Mouse (Mus musculus) C2C12 (cell line): ENCODE results near the gene Zbtb32. TPM values are rescaled to one million over a fixed set of nuclear protein-coding genes. Genes with fewer than 3 reads are reported as not detected.

Experiments
- H3K27me3 ChIP-seq: one replicate; pipeline ENCODE4 v1.6.1; 2011; ENCODE audit not compliant: control insufficient read depth, insufficient read depth, insufficient read length
- H3K36me3 ChIP-seq: one replicate; pipeline ENCODE4 v1.6.1; 2011; ENCODE audit not compliant: control insufficient read depth, insufficient read depth
- H3K4me3 ChIP-seq: one replicate; pipeline ENCODE4 v1.5.1; 2011; ENCODE audit warnings: mild to moderate bottlenecking, control low read depth; ENCODE audit not compliant: poor library complexity, insufficient read depth, severe bottlenecking
- H3K79me2 ChIP-seq: one replicate; pipeline ENCODE4 v1.6.1; 2011; ENCODE audit not compliant: control insufficient read depth, insufficient read depth
- H3K79me3 ChIP-seq: one replicate; pipeline ENCODE4 v1.6.1; 2011; ENCODE audit warnings: low read depth, control low read depth
- H3ac ChIP-seq: one replicate; pipeline ENCODE3; 2011; ENCODE audit warnings: low read depth; ENCODE audit not compliant: control insufficient read depth, insufficient read length
- CEBPB ChIP-seq: IDR thresholded peaks from one replicate; pipeline ENCODE4 v1.6.1; 2011; ENCODE audit warnings: low read depth, mild to moderate bottlenecking, control low read depth, moderate library complexity
- CTCF ChIP-seq: IDR thresholded peaks from one replicate; pipeline ENCODE4 v1.5.1; 2011; ENCODE audit not compliant: control insufficient read depth, insufficient read depth, insufficient read length
- FOSL1 ChIP-seq: IDR thresholded peaks from one replicate; pipeline ENCODE4 v1.8.0; 2011; ENCODE audit warnings: mild to moderate bottlenecking, low read length; ENCODE audit not compliant: poor library complexity, insufficient read depth, severe bottlenecking
- MAX ChIP-seq: IDR thresholded peaks from one replicate; pipeline ENCODE4 v1.6.1; 2011; ENCODE audit warnings: mild to moderate bottlenecking, control low read depth
- MYOD1 ChIP-seq: IDR thresholded peaks from one replicate; pipeline ENCODE4 v1.6.1; 2011; ENCODE audit warnings: low read depth; ENCODE audit not compliant: control insufficient read depth, insufficient read length
- MYOG ChIP-seq: IDR thresholded peaks from one replicate; pipeline ENCODE4 v1.6.1; 2011; ENCODE audit not compliant: control insufficient read depth, insufficient read length; ENCODE audit errors: extremely low read depth
- USF1 ChIP-seq: IDR thresholded peaks from one replicate; pipeline ENCODE4 v1.6.1; 2011; ENCODE audit warnings: low read depth, mild to moderate bottlenecking, control low read depth, moderate library complexity
- polyA plus RNA-seq: library from polyadenylated mRNA; unstranded; fragments of >200 nt; fragmentation: generic; extraction: Trizol; gene quantifications from one replicate; pipeline ENCODE4 v1.2.1, GENCODE M21; 2012; ENCODE audit warnings: missing spikeins

Zbtb32 gene
- polyA plus RNA-seq, 1 experiment, result 0.05 TPM

DNA sequence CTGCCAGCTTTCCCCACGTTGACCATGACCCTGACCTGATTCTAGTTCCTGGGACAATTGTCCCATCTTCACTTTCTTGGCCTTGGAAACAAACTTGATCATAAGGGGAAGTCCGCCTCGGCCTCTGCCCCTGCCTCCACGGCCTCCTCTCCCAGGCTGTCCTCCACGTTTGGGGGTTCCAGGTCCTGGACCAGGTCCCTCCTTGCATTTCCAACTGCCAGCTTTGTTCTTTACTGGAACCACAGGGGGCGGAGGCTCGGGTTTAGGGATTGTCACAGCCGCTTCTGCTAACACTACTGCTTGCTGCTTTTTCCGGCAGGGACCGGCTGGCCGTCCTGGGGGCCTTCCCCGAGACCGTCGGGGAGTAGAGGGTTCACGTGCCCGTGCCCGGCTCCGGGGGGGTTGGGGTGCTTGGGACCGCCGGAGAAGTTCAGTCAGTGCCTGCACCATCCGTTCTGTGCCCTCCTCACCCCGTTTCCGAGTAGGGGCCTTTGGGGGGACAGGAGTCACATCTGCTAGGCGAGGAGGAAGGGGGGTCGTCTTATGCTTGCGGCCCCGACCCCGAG lies 12.2 kb downstream of the Zbtb32 start:
- Histone ChIP-seq H3K27me3 (no peaks in the 10 kb centered on the region), H3ac (no peak overlapping the region), H3K79me3 (peaks cover 20% of the 10 kb centered on the region), H3K79me2 (peaks cover 44% of the 10 kb centered on the region), H3K4me3 (no peak overlapping the region), H3K36me3 (peaks cover 29% of the 10 kb centered on the region)
- TF ChIP-seq MAX (no peak), CEBPB (no peak), MYOG (no peak), FOSL1 (no peak), USF1 (no peak), MYOD1 (no peak), CTCF (no peak)

DNA sequence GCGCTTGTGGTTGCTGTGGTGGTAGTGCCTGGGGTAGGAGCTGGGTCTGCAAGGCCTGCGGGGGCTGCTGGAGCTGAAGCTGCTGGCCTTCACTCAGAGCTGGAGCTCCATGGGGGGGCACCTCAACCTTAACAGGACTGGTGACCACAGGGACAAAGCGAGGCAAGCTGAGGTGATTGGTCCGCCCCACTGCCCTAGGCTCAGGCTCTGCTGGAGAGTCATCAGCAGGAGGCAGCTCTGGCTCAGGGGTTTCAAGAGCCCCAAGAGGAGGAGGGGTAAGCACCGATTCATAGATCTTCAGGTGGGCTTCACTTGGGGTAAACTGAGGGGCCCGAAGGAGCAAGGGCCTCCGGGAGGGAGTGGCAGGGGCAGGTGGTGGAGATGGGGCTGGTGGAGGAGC lies 13.5 kb downstream of the Zbtb32 start:
- peaks cover 20% of the 10 kb centered on the region for H3K79me3 ChIP-seq
- TF ChIP-seq CTCF (no peak), USF1 (no peak), CEBPB (no peak), FOSL1 (no peak), MYOG (no peak), MYOD1 (no peak), MAX (no peak)
- no peak overlapping the region for H3ac ChIP-seq
- H3K36me3 ChIP-seq, result peaks cover 37% of the 10 kb centered on the region
- no peak overlapping the region for H3K4me3 ChIP-seq
- H3K27me3 ChIP-seq, result no peaks in the 10 kb centered on the region
- peaks cover 44% of the 10 kb centered on the region for H3K79me2 ChIP-seq

DNA sequence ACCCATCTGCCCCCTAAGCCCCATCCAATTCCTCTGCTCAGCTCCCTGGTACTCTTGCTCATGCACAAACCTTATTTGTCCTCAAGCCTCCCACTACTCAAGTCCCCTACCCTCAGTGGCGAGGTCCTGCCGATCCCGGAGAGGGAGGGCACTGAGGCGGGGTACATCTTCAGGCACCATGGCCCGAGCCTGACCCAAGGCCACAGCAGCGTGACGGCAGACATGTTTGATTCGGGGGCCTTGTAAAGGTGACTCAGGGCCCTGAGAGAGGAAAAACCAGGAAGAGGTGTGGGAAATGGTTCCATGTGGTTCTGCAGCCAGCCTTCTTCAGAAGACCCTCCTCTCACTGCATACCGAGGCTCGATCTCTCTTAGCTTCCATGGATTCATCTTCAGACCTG lies 14.4 kb downstream of the Zbtb32 start:
- peaks cover 44% of the 10 kb centered on the region for H3K79me2 ChIP-seq
- H3K79me3 ChIP-seq, result peaks cover 20% of the 10 kb centered on the region
- peaks cover 46% of the 10 kb centered on the region for H3K36me3 ChIP-seq
- no peak overlapping the region for H3K4me3 ChIP-seq
- TF ChIP-seq MYOD1 (no peak), FOSL1 (no peak), MAX (no peak), MYOG (no peak), USF1 (no peak), CEBPB (no peak), CTCF (no peak)
- H3K27me3 ChIP-seq, result no peaks in the 10 kb centered on the region
- H3ac ChIP-seq, result no peak overlapping the region

DNA sequence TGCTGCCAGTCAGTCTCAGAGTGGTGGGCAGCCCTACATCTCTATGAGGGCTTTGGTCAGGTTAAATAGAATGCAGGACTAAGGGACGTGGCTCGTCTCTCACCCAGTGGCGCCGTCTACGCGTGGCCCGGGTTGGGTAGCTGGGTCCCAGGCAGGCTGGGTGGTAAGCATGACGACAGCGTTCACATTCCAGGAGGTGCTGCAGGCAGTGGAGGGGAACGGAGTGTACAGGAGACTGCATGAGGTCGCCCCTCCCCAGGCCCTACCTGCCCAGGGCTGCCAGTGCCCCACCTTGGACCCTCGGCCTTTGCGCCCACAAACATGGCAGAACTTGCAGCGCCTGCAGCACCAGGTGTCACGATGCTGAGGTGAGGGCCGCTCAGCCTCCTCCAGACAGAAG lies 17.2 kb downstream of the Zbtb32 start:
- no peak overlapping the region for H3K4me3 ChIP-seq
- H3K36me3 ChIP-seq, result peaks cover 71% of the 10 kb centered on the region
- H3ac ChIP-seq, result no peak overlapping the region
- peaks cover 5% of the 10 kb centered on the region for H3K79me3 ChIP-seq
- peaks cover 25% of the 10 kb centered on the region for H3K79me2 ChIP-seq
- H3K27me3 ChIP-seq, result no peaks in the 10 kb centered on the region
- TF ChIP-seq MYOD1 (no peak), FOSL1 (no peak), MYOG (no peak), USF1 (no peak), CEBPB (no peak), CTCF (no peak), MAX (no peak)

DNA sequence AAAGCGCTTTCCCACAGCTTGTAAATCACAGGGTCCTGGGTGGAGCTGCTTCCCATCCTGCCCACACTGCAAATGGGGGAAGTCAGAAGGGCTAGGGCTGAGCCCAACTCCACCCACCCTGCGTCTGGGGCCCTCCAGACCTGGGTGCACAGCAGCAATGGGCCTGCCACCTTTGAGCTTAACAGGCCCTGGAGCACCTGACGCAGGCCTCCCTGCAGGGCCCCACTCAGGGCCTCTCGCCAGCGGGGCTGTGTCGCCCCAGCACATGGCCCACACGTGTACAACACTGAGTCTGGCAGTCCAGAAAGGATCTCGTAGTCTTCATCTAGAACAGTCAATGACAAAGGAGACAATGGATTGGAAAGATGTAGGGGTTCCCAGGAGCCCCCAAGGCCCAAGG lies 18.8 kb downstream of the Zbtb32 start:
- no peaks in the 10 kb centered on the region for H3K27me3 ChIP-seq
- peaks cover 9% of the 10 kb centered on the region for H3K79me2 ChIP-seq
- peaks cover 69% of the 10 kb centered on the region for H3K36me3 ChIP-seq
- H3ac ChIP-seq, result no peak overlapping the region
- TF ChIP-seq MYOD1 (no peak), USF1 (no peak), CEBPB (no peak), CTCF (no peak), MAX (no peak), MYOG (no peak), FOSL1 (no peak)
- no peak overlapping the region for H3K4me3 ChIP-seq
- no peaks in the 10 kb centered on the region for H3K79me3 ChIP-seq

DNA sequence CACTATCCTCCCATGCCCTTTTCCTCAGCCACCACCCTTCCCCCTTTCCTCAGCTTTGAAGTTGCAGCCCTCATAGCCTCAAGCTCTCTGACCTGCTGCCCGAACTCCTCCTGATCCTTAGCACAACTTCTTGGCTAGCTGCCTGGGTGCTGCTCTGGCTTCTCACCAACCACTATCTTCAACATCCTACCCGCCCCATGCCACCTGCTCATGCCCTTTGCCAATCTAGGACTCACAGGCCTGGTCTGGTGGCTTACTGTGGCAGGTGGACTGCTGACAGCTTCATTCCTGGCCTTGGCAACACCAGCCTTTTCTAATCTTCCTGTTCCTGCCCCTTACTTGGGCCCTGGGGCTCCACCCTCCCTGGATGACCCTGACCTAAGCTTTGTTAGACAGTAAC lies 25.7 kb downstream of the Zbtb32 start:
- H3K79me2 ChIP-seq, result no peaks in the 10 kb centered on the region
- TF ChIP-seq MYOD1, result no peak
- no peak for TF ChIP-seq MAX
- no peak for TF ChIP-seq USF1
- no peaks in the 10 kb centered on the region for H3K27me3 ChIP-seq
- H3K4me3 ChIP-seq, result no peak overlapping the region
- no peaks in the 10 kb centered on the region for H3K79me3 ChIP-seq
- peaks cover 58% of the 10 kb centered on the region for H3K36me3 ChIP-seq
- H3ac ChIP-seq, result no peak overlapping the region
